Mouse (Mus musculus) kidney, postnatal 14 days (tissue): ENCODE data around the gene Il33.
"Not testable (repeated sequence)": the region's sequence is repeated elsewhere in the genome, so short reads cannot be mapped to it uniquely, and the experiment has no call there.

Source experiments
- DNase-seq: peaks from one replicate; pipeline ENCODE4 v3.0.0; 2022; ENCODE audit warnings: mixed read lengths

The Il33 gene

GRCm38 (mm10) chr19:29940239-29940638, 15.3 kb downstream of the Il33 start:
- DNase-seq: peak; percentile 52

- no peak for DNase-seq
Observed at GRCm38 (mm10) chr19:29941208-29941607, 16.3 kb downstream of the Il33 start.

GRCm38 (mm10) chr19:29942358-29942757, 17.4 kb downstream of the Il33 start:
- peak; percentile 19 for DNase-seq

- DNase-seq: no peak
Observed at GRCm38 (mm10) chr19:29944426-29944825, 19.5 kb downstream of the Il33 start.

GRCm38 (mm10) chr19:29944935-29945334, 20.0 kb downstream of the Il33 start:
- DNase-seq: not testable (repeated sequence)

GRCm38 (mm10) chr19:29945557-29946422, 20.9 kb downstream of the Il33 start:
- DNase-seq: no peak

GRCm38 (mm10) chr19:29946423-29946716, 21.5 kb downstream of the Il33 start:
- DNase-seq: peak; percentile 21

GRCm38 (mm10) chr19:29947056-29947455, 22.1 kb downstream of the Il33 start:
- no peak for DNase-seq

- peak; percentile 90 for DNase-seq
Observed at GRCm38 (mm10) chr19:29947891-29948801, 23.2 kb downstream of the Il33 start.

GRCm38 (mm10) chr19:29952538-29952937, 27.6 kb downstream of the Il33 start:
- no peak for DNase-seq

- DNase-seq: no peak
Observed at GRCm38 (mm10) chr19:29953833-29954232, 28.9 kb downstream of the Il33 start.

- DNase-seq: no peak
Observed at GRCm38 (mm10) chr19:29955454-29955853, 30.5 kb downstream of the Il33 start.

- DNase-seq: no peak
Observed at GRCm38 (mm10) chr19:29960906-29961305, 36.0 kb downstream of the Il33 start.

GRCm38 (mm10) chr19:29961842-29962241, 36.9 kb downstream of the Il33 start:
- no peak for DNase-seq

GRCm38 (mm10) chr19:29963598-29964092, 38.7 kb downstream of the Il33 start:
- no peak for DNase-seq

- no peak for DNase-seq
Observed at GRCm38 (mm10) chr19:29967960-29968359, 43.0 kb downstream of the Il33 start.

GRCm38 (mm10) chr19:29973396-29973795, 48.5 kb downstream of the Il33 start:
- DNase-seq: no peak

GRCm38 (mm10) chr19:29978847-29979246, 53.9 kb downstream of the Il33 start:
- DNase-seq: peak; percentile 49

GRCm38 (mm10) chr19:29979452-29980089, 54.7 kb downstream of the Il33 start:
- DNase-seq: no peak

- DNase-seq: peak; percentile 90
Observed at GRCm38 (mm10) chr19:29984208-29985005, 59.5 kb downstream of the Il33 start.

- no peak for DNase-seq
Observed at GRCm38 (mm10) chr19:29986464-29987091, 61.7 kb downstream of the Il33 start.
